Mouse (Mus musculus) gastrocnemius, postnatal 4 days (tissue): ENCODE measurements around the gene March1. TPM values are rescaled to one million over a fixed set of nuclear protein-coding genes. Genes with fewer than 3 reads are reported as not detected.
"Not testable (repeated sequence)": the region's sequence is repeated elsewhere in the genome, so short reads cannot be mapped to it uniquely, and the experiment has no call there.

Source experiments
- DNase-seq, 2 experiments: peaks; one replicate each; pipeline ENCODE4 v3.0.0; 2021 to 2022; ENCODE audit warnings: low spot score in 2 of 2, mixed read lengths in 2 of 2
- total RNA-seq, 2 experiments: library from RNA; stranded (reverse); gene quantifications; 2 replicates each; pipeline ENCODE4 v1.2.3; 2021

March1 gene
- total RNA-seq, 2 experiments from 2014 or later: 0.86 to 0.93 TPM

- no peak for DNase-seq
Measured at GRCm38 (mm10) chr8:66269546-66269945, 651.8 kb downstream of the March1 start.

GRCm38 (mm10) chr8:66270116-66270515, 652.4 kb downstream of the March1 start:
- DNase-seq: no peak

- DNase-seq: no peak
Measured at GRCm38 (mm10) chr8:66317824-66318223, 700.1 kb downstream of the March1 start.

DNA sequence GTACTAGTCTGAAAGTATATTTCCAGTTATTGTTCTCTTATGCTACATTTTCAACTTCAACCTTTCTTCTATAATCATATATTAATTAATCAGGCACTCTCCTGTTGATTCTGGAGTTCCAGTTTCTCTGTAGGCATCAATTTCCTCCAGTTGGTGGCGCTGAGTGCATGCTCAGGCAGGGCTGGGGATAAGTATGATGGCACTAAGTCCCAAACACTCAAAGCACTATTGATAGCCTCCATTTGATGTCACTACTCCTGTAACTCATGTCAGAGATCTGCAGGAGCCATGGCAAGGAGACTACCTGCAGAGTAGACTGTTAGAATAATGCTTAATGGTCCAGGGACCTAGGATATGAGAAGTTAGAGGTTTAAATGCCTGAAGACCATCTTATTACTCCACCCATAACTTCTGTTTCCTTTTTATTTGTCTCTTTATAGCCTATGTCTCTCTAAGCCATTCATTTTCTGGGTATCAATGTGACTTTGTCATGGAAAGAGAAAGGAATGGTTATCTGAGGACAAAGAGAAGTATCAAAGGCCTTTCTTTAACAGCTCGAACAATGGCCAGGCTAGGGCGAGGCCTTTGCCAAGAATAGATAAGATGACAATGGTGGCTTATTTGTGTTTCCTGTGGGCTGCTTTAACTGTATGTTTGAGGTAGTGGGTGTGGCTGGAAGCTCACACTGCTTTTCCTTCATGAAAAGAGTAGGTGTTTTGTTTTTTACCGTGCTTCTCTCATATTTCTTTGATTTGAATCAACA, 705.5 kb downstream of the March1 start:
- no peak for DNase-seq

GRCm38 (mm10) chr8:66326396-66326795, 708.7 kb downstream of the March1 start:
- no peak for DNase-seq

- DNase-seq: no peak
Measured at GRCm38 (mm10) chr8:66332206-66332605, 714.5 kb downstream of the March1 start.

DNA sequence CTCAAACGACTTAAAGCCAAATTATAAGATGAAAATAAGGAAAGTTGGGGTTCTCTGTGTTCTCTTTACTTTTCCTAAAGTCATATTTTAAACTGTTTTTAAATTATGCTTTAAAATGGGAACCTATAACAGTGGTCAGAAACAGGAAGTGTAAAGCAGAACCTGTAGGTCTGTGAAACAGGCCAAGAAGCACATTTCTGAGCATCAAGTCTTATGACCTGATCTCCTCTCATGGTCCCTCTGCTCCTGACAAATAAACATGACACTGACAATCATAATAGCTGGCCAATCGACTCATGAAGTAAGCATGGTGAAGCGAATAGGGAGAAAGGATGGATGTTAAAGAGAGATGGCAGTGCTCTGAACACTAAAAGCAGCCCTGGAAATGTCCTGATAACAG, 716.6 kb downstream of the March1 start:
- no peak for DNase-seq

DNA sequence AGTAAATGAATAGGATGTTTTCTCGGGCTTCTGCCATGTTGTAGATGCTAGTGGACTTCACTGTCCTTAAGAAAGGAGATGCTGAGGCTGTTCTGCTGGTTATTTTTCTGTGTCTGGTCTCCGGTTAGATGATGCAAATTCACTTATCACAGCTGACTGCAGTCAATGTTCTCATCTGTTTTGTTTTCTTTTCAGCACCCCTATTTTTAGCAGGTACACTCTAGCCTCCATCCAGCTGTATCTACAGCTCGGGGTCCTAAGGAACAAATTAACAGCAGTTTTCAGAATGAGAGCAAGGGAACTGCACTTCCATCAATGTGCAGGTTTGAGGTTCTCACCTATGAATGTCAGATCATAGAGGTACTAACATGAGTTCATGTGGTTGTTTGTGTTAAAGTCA, 721.9 kb downstream of the March1 start:
- DNase-seq: no peak

- no peak for DNase-seq
Measured at GRCm38 (mm10) chr8:66342928-66343327, 725.2 kb downstream of the March1 start.

GRCm38 (mm10) chr8:66362882-66363801, 745.4 kb downstream of the March1 start:
- no peak for DNase-seq

DNA sequence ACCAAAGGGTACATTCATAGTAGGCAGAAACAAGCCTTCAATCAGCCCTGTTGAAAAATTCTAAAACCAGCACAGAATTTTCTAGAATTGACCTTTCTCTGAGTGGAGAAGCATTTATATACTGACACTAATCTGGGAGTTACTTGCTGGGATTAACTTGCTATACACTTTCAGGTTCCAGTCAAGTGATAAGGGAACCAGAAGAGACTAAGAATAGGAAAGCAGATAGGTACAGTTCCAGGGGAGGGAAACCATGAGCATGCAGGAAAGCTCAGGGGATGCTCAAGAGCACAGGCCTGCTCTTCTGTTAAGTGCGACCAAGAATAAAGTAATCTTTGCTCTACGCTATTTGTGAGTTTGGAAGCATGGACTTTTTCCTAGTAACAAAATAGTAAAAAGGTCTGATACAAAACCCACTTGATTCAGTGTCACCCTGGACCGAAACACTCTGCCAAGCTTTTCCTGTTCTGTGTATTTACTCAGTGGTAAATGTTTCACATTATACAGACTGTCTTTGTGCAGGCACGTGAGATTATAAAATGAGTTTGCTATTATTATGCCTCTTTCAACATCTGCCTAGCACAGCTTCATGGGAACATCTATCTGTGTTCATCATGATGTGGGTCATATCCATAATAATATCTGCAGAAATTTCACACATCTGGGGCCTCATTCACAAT, 766.1 kb downstream of the March1 start:
- DNase-seq: no peak

DNA sequence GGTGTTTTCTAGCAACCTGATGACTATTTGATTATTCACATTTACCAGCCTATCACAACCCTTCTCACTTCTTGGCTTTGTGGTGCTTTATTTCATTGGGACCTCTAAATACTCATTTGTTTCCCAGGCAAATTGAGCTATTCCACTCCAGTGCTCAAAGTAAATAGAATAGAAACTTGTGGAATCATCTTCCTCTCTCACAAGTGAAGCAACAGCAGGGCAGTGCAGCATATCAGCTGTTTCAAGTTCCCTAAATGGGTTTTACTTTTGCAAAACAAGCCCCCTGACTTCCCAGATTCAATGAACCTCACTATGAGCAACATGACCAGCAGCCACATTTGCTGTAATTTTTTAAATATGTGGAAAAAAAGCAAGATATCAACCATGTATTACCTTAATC, 768.3 kb downstream of the March1 start:
- DNase-seq: no peak

DNA sequence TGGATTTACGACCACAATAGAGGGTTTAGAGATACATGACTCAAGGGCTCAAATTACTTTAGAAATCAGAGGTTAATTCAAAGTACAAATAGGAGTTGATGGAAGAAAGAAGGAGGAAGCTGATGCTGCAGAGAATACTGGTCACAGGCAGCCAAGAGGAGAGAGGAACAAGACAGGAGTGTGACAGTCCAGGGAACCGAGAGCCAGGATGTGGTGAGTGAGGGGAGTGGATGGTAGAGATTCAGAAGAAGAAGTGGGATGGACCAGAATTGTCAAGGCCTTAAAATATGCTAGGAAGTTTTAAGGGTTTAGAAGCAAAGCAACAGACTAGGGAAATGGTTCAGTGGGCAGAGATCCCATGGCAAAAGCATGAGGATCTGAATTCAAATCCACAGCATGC, 771.0 kb downstream of the March1 start:
- no peak for DNase-seq

- peak in 1 of 2 experiments; percentile 9 for DNase-seq
Measured at GRCm38 (mm10) chr8:66391554-66391953, 773.9 kb downstream of the March1 start.

DNA sequence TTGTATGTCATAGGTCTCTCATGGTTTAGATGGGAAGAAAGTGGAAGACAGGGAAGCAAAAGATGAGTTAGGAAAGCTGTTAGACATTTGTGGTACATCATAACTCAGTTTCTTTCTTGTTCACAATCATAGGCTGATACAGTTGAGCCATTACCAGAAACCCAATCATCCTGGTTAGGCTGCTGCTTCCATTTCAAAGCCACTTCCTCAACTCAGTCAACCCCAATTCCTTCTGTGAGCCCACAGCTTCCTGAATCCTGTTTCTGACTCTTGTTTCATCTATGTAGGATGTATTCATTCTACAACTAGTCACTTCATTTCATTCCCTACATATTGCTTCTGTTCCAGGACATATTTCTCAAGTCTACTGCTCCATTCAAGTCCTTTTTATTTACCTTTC, 775.2 kb downstream of the March1 start:
- no peak for DNase-seq

GRCm38 (mm10) chr8:66394148-66394547, 776.4 kb downstream of the March1 start:
- no peak for DNase-seq

DNA sequence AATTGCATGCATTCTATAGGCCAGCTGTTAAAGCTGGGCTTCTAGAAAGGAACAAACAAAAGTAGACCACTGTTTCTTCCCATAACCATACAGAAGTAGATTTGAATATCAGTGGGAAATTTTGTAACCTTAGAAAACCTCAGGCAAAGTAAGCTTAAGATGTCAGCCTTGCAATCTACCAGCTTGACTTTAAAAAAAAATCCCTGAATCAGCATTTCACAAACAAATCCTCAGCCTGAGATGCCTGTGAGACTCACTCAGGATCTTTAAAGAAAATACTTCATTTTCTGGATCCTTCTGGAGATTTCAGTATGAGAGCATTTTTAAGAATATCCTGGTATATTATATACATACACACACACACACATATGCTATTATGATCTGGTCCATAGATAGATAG, 780.1 kb downstream of the March1 start:
- DNase-seq: no peak

GRCm38 (mm10) chr8:66400050-66400449, 782.4 kb downstream of the March1 start:
- DNase-seq: no peak

DNA sequence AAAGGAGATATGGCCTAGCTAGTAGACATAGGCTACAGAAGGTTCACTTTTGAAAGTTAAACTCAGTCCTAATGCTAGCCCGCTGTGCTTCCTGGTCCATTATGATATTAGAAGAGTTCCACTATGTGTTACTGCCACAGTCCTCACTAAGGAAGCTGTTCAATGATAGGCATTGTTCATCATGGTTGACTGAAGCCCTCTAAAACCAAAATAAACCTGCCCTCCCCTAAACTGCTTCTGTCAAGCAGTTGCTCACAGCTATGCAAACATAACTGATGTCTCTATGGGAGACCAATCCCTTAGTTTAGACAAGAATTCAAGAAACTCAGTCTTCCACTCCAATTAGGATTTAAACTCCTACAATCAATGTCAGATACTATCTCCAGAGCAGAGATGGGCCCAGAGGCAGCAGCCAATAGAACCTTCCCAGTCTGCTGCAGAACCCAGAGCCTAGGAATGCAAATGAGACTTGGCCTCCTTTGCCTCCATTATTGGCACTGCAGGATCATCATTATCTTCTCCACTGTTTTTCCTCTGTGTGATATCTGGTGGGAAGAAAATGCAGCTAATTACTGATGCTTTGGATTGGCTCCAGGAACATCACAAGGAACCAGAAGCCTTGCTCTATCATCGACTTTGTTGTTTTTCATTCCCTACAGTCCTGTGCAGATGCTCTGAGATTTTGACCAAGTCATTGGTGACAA, 787.2 kb downstream of the March1 start:
- no peak for DNase-seq

DNA sequence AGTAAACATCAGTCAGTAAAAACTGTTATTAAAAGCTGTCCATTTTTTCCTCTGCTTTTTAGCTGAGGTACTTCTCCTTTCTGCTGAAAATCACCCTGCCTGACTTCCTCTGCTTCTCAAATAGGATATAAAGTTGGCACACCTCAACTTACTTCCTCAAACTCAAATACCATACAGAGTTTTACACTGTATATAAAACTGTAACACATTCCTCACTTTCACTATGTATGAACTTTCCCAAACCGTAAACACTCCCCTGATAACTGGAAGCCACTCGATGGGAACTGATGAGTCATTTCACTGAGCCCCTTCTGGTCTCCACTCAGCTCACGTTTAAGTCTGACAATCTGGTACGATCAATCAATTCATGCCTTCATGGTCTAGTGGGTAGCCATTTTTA, 788.1 kb downstream of the March1 start:
- DNase-seq: not testable (repeated sequence)
